Mouse (Mus musculus) C2C12 (cell line): ENCODE measurements around the gene Rhbdf2.

ENCODE experiments used
- CEBPB ChIP-seq: IDR thresholded peaks from one replicate; pipeline ENCODE4 v1.6.1; 2011; ENCODE audit warnings: low read depth, mild to moderate bottlenecking, control low read depth, moderate library complexity
- CTCF ChIP-seq: IDR thresholded peaks from one replicate; pipeline ENCODE4 v1.5.1; 2011; ENCODE audit not compliant: control insufficient read depth, insufficient read depth, insufficient read length
- FOSL1 ChIP-seq: IDR thresholded peaks from one replicate; pipeline ENCODE4 v1.8.0; 2011; ENCODE audit warnings: mild to moderate bottlenecking, low read length; ENCODE audit not compliant: poor library complexity, insufficient read depth, severe bottlenecking
- MAX ChIP-seq: IDR thresholded peaks from one replicate; pipeline ENCODE4 v1.6.1; 2011; ENCODE audit warnings: mild to moderate bottlenecking, control low read depth
- USF1 ChIP-seq: IDR thresholded peaks from one replicate; pipeline ENCODE4 v1.6.1; 2011; ENCODE audit warnings: low read depth, mild to moderate bottlenecking, control low read depth, moderate library complexity

- no peak for TF ChIP-seq CTCF
- TF ChIP-seq MAX, result no peak
- no peak for TF ChIP-seq CEBPB
- no peak for TF ChIP-seq FOSL1
- no peak for TF ChIP-seq USF1
These were observed 41.6 kb upstream of the Rhbdf2 start for GRCm38 (mm10) chr11:116668381-116668825.
